13 mouse cellular contexts compared by ENCODE assay signal in genomic region chr16:90261791-90262190, GRCm38 (mm10). TPM values are rescaled to one million over a fixed set of nuclear protein-coding genes. Genes with fewer than 3 reads are reported as not detected.
DNase-seq lines count a peak whose midpoint lies in the region; ATAC-seq lines count a peak whose summit lies in the region.
"Had no signal": no experiment of that assay in that cellular context is flagged by ENCODE, and none has a peak within 500 bp of the region (broad histone marks: within the 10 kb centered on the region; RNA-seq: fewer than 3 reads in every experiment).

No protein-coding gene starts in this region.

- peak; percentile 74 for DNase-seq in heart, adult 11 months
- DNase-seq in heart, postnatal 4 days = no peak
- peak; percentile 57 for DNase-seq in cerebellum, adult 11 months
- peak; percentile 54 for DNase-seq in cerebellum, adult 8-10 months
- peak; percentile 78 to 88 for DNase-seq in cerebellum, postnatal 14 days
- DNase-seq in kidney, adult 8-10 months = no peak
- no peak for DNase-seq in layer of hippocampus, postnatal 10 days (ENCODE audit: low spot score in 2 of 2)
- DNase-seq: adrenal gland, postnatal 10 days; gastrocnemius, postnatal 10 days; kidney, adult 18-20 months had no signal

- no peak for ATAC-seq in megakaryocyte, adult 5-6 weeks (ENCODE audit: poor library complexity, severe bottlenecking)
- ATAC-seq: forebrain, embryonic 16.5 days; intestine, embryonic 15.5 days had no signal

RNA-seq across cellular contexts. Expression of gene Scaf4, which starts 22.5 kb away (rescaled TPM):
- total RNA-seq in heart, postnatal 4 days (2021) = 10 to 100 TPM; 31.1 to 36.3 TPM
- total RNA-seq in megakaryocyte, adult 5-6 weeks (2015) = 51.5 and 58.4 TPM in 2 replicates
- total RNA-seq in megakaryocyte, adult 5-6 weeks (2017) = 19.2 and 29.1 TPM in 2 replicates
- 10 to 100 TPM; 52.1 to 57.5 TPM for total RNA-seq in layer of hippocampus, postnatal 10 days (2021)

RNA-seq across cellular contexts. Expression of gene Sod1, which starts 41.2 kb away (rescaled TPM):
- total RNA-seq in heart, postnatal 4 days (2021) = 100 to 1,000 TPM; 499 to 512 TPM
- 695 and 733 TPM in 2 replicates for total RNA-seq in megakaryocyte, adult 5-6 weeks (2015)
- total RNA-seq in megakaryocyte, adult 5-6 weeks (2017) = 791 and 806 TPM in 2 replicates
- total RNA-seq in layer of hippocampus, postnatal 10 days (2021) = 100 to 1,000 TPM; 373 to 393 TPM

Comparison
In these comparisons a context has a peak if more than half of its experiments do, and no peak if none do; other contexts are left out.
1. DNase-seq: peak in heart, adult 11 months (single experiment), cerebellum, adult 11 months (single experiment), cerebellum, adult 8-10 months (single experiment) and cerebellum, postnatal 14 days (2 of 2); none in heart, postnatal 4 days (single experiment), kidney, adult 8-10 months (0 of 2) and layer of hippocampus, postnatal 10 days (0 of 2).